Mouse (Mus musculus) intestine, embryonic 16.5 days (tissue): ENCODE measurements around the gene Esrrg. TPM values are rescaled to one million over a fixed set of nuclear protein-coding genes. Genes with fewer than 3 reads are reported as not detected.

Experiments
- ATAC-seq: fragments of 200-750 bp; cut with Nextera tagmentation; 2 replicates; pipeline ENCODE4 v1.8.0; 2017; ENCODE audit warnings: moderate TSS enrichment, moderate library complexity
- H3K27ac ChIP-seq: fragments of 300-500 bp; sonication (generic); 2 replicates; pipeline ENCODE4 v1.5.1; 2014; ENCODE audit warnings: mild to moderate bottlenecking, low read length
- H3K27me3 ChIP-seq: fragments of 300-500 bp; sonication (generic); replicated peaks from 2 replicates; pipeline ENCODE4 v1.6.1; 2014; ENCODE audit warnings: low read length, control low read depth, mixed read lengths; ENCODE audit not compliant: control insufficient read depth, insufficient read depth
- H3K36me3 ChIP-seq: fragments of 300-500 bp; sonication (generic); 2 replicates; pipeline ENCODE4 v1.6.1; 2014; ENCODE audit warnings: low read length, control low read depth; ENCODE audit not compliant: control insufficient read depth, insufficient read depth
- H3K4me1 ChIP-seq: fragments of 300-500 bp; sonication (generic); 2 replicates; pipeline ENCODE4 v1.6.1; 2014; ENCODE audit warnings: low read length, control low read depth, mixed read lengths; ENCODE audit not compliant: control insufficient read depth, insufficient read depth
- H3K4me2 ChIP-seq: fragments of 300-500 bp; sonication (generic); 2 replicates; pipeline ENCODE4 v1.6.1; 2014; ENCODE audit warnings: low read depth, low read length, control low read depth
- H3K4me3 ChIP-seq: fragments of 300-500 bp; sonication (generic); 2 replicates; pipeline ENCODE4 v1.5.1; 2014; ENCODE audit warnings: mild to moderate bottlenecking, low read length
- H3K9ac ChIP-seq: fragments of 300-500 bp; sonication (generic); 2 replicates; pipeline ENCODE4 v1.6.1; 2014; ENCODE audit warnings: low read depth, low read length
- H3K9me3 ChIP-seq: fragments of 300-500 bp; sonication (generic); 2 replicates; pipeline ENCODE4 v1.6.1; 2016; ENCODE audit warnings: low read length, control low read depth; ENCODE audit not compliant: control insufficient read depth
- WGBS: fragments of 180-500 bp; shearing (Covaris S2); extraction: QIAGEN DNeasy Blood & Tissue Kit; methylation state at CpG from one replicate; pipeline ENCODE4 v1.1.7; 2014; 5-methylcytosine and 5-hydroxymethylcytosine counted together
- polyA plus RNA-seq: library from polyadenylated mRNA; unstranded; fragments of >200 nt; fragmentation: Nextera tagmentation; extraction: Ambion mirVana; gene quantifications from 2 replicates; pipeline ENCODE4 v1.2.1, GENCODE M21; 2015

The Esrrg gene
- polyA plus RNA-seq, 1 experiment from 2014 or later, result 3.6 TPM

DNA sequence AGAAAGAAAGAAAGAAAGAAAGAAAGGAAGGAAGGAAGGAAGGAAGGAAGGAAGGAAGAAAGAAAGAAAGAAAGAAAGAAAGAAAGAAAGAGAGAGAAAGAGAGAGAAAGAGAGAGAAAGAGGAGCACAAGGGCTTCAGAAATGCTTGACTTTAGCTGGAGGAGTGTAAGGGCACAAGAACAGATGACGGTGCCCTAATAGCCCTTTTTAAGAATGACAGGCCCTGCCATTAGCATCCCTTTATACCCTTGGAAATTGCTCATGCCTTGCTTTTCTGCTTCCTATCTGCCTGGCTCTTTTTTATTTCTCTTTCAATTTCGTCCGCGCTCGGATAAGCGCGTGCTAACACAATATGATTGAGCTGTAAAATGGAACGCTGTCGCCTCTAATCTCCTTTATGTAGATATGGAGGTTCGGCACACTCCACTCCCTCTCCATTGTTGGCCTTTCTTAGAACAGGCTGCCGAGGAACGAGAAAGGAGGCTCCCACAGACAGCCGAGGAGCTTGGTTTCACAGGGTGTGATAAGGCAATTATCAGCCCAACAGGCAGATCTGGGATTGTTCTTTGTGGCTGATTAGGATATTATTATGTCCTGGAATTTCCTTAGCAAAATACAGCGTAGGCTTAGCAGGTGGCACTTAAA lies 546.0 kb downstream of the Esrrg start:
- peak; percentile 67; the same call in 1 of the 2 replicates for ATAC-seq
- H3K4me1 ChIP-seq, result no peaks in the 10 kb centered on the region
- no peak overlapping the region for H3K27ac ChIP-seq
- peak overlapping the region; percentile 19; the same call in 1 of the 2 replicates for H3K4me3 ChIP-seq
- H3K9me3 ChIP-seq, result no peaks in the 10 kb centered on the region
- no peaks in the 10 kb centered on the region for H3K36me3 ChIP-seq
- H3K27me3 ChIP-seq, result no peaks in the 10 kb centered on the region
- 0 out of 2 replicates have a peak overlapping the region, but pooled peaks have one; percentile 19 for H3K4me2 ChIP-seq
- WGBS, result 53% methylated on average over 14 of the region's 14 CpGs
- no peak overlapping the region for H3K9ac ChIP-seq

DNA sequence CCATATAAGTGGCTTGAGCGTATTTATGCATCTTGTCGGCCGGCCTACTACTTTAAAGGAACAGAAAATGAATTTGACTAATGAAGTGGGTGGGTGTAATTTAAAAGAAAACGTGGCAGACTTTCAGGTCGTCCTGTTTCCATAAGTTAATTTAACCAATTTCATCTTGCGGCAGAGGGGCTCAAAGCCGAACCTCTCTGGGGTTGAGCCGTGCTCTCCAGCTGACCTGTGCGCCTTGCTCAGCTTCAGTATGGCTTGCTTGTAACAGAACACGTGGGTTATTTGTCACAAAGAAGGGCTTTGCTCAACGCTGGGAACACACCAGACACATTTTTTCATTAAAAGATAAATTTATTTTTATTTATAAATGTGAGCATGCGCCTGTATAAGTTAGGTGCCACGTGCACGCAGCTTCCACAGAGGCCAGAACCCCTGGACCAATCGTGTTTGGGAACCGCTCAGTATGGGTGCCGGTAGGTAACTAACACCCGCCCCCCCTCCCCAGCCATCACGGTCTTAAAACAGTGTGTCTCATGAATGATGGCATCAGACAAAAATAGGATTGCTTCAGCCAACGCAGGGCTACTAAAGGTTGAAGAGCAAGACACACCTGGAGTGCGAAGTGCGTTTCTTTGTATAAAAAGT lies 546.7 kb downstream of the Esrrg start:
- Histone ChIP-seq H3K9ac (no peak overlapping the region), H3K4me1 (no peaks in the 10 kb centered on the region), H3K27ac (no peak overlapping the region), H3K9me3 (no peaks in the 10 kb centered on the region), H3K27me3 (no peaks in the 10 kb centered on the region), H3K4me3 (no peak overlapping the region), H3K36me3 (no peaks in the 10 kb centered on the region), H3K4me2 (no peak overlapping the region)
- no peak for ATAC-seq
- WGBS, result 85% methylated on average over 22 of the region's 22 CpGs

DNA sequence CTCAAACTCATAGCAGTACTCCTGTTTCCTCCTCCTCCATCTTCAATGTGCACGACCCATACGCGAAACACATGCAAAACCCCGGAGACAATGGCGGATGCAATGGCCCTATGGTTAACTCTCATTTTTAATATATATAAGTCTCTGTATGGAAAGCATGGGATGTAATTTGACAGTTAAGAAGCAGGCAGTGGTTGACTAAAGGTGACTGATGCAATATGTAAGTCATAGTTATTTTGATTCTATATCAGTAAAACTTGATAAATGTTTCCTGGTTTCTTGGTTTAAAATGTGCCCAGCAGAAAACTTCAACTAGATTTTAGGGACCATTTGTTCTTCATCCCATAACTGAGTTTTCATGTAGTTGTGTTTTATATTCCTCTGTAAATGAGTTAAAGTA lies 547.9 kb downstream of the Esrrg start:
- no peaks in the 10 kb centered on the region for H3K4me1 ChIP-seq
- no peak overlapping the region for H3K9ac ChIP-seq
- H3K27ac ChIP-seq, result no peak overlapping the region
- WGBS, result 95% methylated on average over 5 of the region's 5 CpGs
- H3K4me3 ChIP-seq, result no peak overlapping the region
- H3K9me3 ChIP-seq, result no peaks in the 10 kb centered on the region
- H3K36me3 ChIP-seq, result no peaks in the 10 kb centered on the region
- no peak for ATAC-seq
- no peak overlapping the region for H3K4me2 ChIP-seq
- H3K27me3 ChIP-seq, result no peaks in the 10 kb centered on the region

DNA sequence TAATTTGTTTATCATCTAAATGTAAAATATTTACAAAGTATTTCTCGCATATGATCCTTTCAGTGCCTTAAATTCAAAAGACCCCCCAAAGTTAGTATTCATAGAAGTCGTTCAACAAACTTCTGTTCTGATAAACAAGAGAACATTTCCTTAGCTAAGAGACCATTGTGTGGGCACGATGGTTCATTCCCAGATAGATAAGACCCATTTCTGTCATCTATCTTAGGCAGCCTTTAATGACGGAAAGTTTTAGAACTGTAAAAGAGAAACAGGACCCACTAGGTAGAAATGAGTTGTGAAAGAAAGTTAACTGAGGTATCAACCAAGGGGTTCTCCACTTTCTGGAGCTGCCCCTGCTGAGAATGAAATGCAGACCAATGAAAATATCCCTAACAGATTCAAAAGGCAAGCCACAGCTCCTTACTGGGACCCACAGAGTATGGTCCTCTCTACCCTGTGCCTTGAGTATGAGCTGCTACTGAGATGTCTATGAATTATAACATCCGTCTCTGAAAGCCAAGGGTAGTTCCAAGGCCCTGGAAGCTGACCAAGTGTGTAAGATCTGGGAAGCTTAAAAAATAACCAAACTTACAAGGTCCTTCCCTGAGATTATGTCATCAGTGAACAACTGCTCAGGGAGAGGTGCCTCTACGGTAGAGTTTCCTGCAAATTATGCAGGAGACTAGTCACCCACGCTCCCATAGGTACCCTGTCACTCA lies 548.8 kb downstream of the Esrrg start:
- no peak overlapping the region for H3K9ac ChIP-seq
- ATAC-seq, result no peak
- no peak overlapping the region for H3K4me3 ChIP-seq
- no peak overlapping the region for H3K27ac ChIP-seq
- no peaks in the 10 kb centered on the region for H3K36me3 ChIP-seq
- no peak overlapping the region for H3K4me2 ChIP-seq
- H3K4me1 ChIP-seq, result no peaks in the 10 kb centered on the region
- WGBS, result 78% methylated on average over 7 of the region's 7 CpGs
- H3K9me3 ChIP-seq, result no peaks in the 10 kb centered on the region
- no peaks in the 10 kb centered on the region for H3K27me3 ChIP-seq

DNA sequence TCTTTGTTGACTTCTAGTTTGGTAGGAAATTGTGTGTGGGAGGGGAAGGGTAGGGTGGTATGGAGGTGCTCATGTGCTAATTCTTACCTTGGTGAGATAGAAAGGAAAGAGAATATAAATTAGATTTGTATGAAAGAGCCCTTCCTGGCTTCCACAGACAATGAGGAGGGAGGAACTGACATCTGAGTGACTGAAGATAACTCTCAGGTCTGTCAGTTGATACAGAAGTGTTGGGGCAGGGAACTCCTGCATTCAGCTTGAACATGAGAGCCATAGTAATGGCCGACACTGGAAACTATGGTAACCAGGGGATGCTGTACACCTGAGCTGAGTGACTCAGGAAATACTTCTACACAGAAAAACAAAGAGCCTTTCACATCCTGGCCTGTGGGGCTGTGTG lies 550.1 kb downstream of the Esrrg start:
- no peaks in the 10 kb centered on the region for H3K27me3 ChIP-seq

DNA sequence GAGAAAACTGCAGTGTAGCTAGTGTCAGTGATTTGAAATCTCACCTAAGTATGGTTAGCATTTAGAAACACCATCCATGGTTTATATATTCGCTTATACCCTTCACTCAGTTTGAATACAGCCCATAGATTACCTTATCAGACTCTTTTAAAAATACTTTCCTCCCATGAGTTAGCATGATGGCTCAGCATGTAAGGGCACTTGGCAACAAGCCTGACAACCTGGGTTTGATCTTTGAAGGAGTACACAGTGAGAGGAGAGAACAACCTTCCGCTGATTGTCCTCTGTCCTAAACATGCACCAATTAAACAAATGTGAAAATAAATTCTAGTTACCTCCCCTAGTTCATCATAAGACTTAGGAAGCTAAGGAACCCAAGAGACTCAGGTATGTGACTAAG lies 550.5 kb downstream of the Esrrg start:
- no peak for ATAC-seq
- WGBS, result 88% methylated on average over 2 of the region's 2 CpGs

More for the DNA sequence above, 550.1 kb downstream of the Esrrg start:
- Histone ChIP-seq H3K4me1 (no peaks in the 10 kb centered on the region), H3K9me3 (no peaks in the 10 kb centered on the region), H3K36me3 (no peaks in the 10 kb centered on the region), H3K27ac (no peak overlapping the region), H3K9ac (no peak overlapping the region), H3K4me2 (no peak overlapping the region), H3K4me3 (no peak overlapping the region)
- 89% methylated on average over 1 of the region's 1 CpGs for WGBS
- ATAC-seq, result no peak

DNA sequence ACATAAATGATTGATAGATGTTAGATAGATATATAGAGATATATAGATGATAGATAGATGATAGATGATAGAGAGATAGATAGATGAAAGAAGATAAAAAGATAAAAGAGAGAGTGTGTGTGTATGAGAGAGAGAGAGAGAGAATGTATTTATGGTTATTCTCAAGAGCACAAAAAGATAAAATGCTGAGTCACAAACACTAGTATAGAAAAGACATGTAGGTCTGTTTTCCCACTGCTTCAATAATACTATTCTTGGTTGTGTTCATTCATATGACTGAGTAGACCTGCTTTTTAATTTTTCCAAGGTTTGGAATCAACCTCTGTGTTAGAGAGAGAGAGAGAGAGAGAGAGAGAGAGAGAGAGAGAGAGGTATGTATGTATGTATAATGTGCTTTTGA lies 554.5 kb downstream of the Esrrg start:
- no peak overlapping the region for H3K4me2 ChIP-seq
- H3K27ac ChIP-seq, result no peak overlapping the region
- no peaks in the 10 kb centered on the region for H3K27me3 ChIP-seq
- no peak for ATAC-seq
- H3K36me3 ChIP-seq, result no peaks in the 10 kb centered on the region
- no peaks in the 10 kb centered on the region for H3K4me1 ChIP-seq
- H3K9ac ChIP-seq, result no peak overlapping the region
- H3K4me3 ChIP-seq, result no peak overlapping the region
- H3K9me3 ChIP-seq, result no peaks in the 10 kb centered on the region

More for the DNA sequence above, 550.5 kb downstream of the Esrrg start:
- Histone ChIP-seq H3K4me3 (no peak overlapping the region), H3K27ac (no peak overlapping the region), H3K9me3 (no peaks in the 10 kb centered on the region), H3K4me2 (no peak overlapping the region), H3K27me3 (no peaks in the 10 kb centered on the region), H3K4me1 (no peaks in the 10 kb centered on the region), H3K36me3 (no peaks in the 10 kb centered on the region), H3K9ac (no peak overlapping the region)

DNA sequence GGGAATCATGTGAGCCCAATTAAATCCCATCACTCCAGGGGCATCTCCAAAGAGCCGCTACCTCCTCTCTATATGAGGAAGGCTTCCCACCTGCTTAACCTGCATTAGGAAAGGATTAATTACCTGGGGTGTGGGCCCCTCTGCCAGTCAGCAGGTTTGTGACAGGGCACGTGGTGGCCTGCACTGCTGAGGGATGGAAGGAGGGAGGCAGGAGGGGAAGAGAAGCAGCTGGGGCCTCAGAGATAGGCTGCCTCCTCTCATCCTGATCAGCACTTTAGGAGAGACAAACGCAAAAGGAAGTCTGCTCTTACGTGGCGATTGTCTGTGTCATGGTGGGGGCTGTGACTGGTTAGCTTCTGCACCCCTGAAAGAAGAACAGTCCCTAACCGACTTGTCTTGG lies 555.7 kb downstream of the Esrrg start:
- Histone ChIP-seq H3K9me3 (no peaks in the 10 kb centered on the region), H3K4me3 (no peak overlapping the region), H3K4me1 (no peaks in the 10 kb centered on the region), H3K27me3 (no peaks in the 10 kb centered on the region), H3K9ac (no peak overlapping the region), H3K36me3 (no peaks in the 10 kb centered on the region), H3K4me2 (no peak overlapping the region), H3K27ac (no peak overlapping the region)
- no peak for ATAC-seq
- 65% methylated on average over 6 of the region's 6 CpGs for WGBS

DNA sequence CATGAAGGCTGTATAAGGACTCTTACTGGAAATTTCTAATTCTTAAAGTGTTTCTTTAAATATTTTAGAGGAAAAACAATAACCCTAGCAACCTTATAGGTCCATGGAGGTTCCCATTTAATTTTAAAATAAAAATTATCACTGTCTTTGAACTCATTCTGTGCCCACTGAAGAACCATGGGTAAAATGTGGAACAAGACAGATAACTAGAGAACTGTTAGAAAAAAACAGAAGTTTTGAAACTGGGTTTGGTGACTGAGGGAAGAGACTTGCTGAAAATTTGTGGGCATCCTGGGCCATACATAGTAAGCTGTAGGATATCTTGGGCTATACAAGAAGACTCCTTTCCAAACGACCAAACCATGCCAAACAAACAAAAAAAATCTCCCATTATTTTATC lies 565.3 kb downstream of the Esrrg start:
- Histone ChIP-seq H3K27me3 (no peaks in the 10 kb centered on the region), H3K4me3 (no peak overlapping the region), H3K4me2 (no peak overlapping the region), H3K9me3 (no peaks in the 10 kb centered on the region), H3K9ac (no peak overlapping the region), H3K27ac (no peak overlapping the region), H3K4me1 (no peaks in the 10 kb centered on the region), H3K36me3 (no peaks in the 10 kb centered on the region)
- WGBS, result 49% methylated on average over 1 of the region's 1 CpGs
- no peak for ATAC-seq
